Mouse (Mus musculus) urinary bladder, postnatal 14 days (tissue): ENCODE data around the gene Gpbp1l1.

Source experiments
- DNase-seq: peaks from one replicate; pipeline ENCODE4 v3.0.0; 2021; ENCODE audit warnings: low spot score

The Gpbp1l1 gene

DNA sequence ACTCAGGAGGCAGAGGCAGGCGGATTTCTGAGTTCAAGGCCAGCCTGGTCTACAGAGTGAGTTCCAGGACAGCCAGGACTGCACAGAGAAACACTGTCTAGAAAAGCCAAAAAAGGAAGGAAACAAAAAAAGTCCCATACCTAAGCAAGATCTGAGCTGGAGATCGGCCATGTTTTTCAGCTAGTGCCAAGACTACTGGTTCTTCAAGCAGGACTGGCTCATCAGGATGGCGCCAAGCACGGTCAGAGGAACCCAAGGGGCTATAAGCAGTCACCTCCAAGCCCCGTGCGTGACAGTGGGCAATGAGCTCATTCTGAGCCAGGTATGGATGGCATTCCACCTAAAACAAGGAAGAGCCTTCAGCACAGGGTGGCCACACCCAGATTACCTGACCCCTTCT lies 81.4 kb downstream of the Gpbp1l1 start:
- DNase-seq, result peak; percentile 54

DNA sequence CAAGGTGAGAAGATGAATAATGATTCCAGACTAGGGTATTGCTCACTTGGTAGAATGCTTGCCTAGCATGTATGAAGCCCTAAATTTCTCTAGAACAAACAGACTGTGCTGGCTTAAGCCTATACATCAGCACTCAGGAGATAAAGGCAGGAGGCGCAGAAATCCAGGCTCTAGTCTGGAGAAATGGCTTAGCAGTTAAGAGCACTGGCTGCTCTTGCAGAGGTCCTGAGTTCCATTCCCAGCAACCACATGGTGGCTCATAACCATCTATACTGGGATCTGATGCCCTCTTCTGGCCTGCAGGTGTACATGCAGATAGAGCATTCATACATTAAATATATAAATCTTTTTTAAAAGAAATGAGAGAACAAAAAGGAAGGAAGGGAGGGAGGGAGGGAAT lies 84.6 kb downstream of the Gpbp1l1 start:
- no peak for DNase-seq
